Mouse (Mus musculus) kidney, adult 8-10 months (tissue): ENCODE data around the gene Vrk3.
A peak's percentile ranks its signal among the peaks of the same experiment; 100 is the strongest.

Experiments used
- DNase-seq, 2 experiments: peaks; one replicate each; pipeline ENCODE4 v3.0.0; 2022

Gene Vrk3

GRCm38 (mm10) chr7:44770046-44770578 is 21.9 kb downstream of the Vrk3 start:
- peak; percentile 50 to 78 for DNase-seq

GRCm38 (mm10) chr7:44772591-44773204 is 24.5 kb downstream of the Vrk3 start:
- DNase-seq: no peak

- no peak for DNase-seq
These were observed 28.8 kb downstream of the Vrk3 start for GRCm38 (mm10) chr7:44776849-44777498.

GRCm38 (mm10) chr7:44780101-44780500 is 31.9 kb downstream of the Vrk3 start:
- no peak for DNase-seq

GRCm38 (mm10) chr7:44789531-44789930 is 41.3 kb downstream of the Vrk3 start:
- no peak for DNase-seq

GRCm38 (mm10) chr7:44790066-44790465 is 41.9 kb downstream of the Vrk3 start:
- DNase-seq: no peak

- DNase-seq: no peak
These were observed 44.6 kb downstream of the Vrk3 start for GRCm38 (mm10) chr7:44792781-44793180.

GRCm38 (mm10) chr7:44808927-44809326 is 60.7 kb downstream of the Vrk3 start:
- DNase-seq: no peak

GRCm38 (mm10) chr7:44809466-44809865 is 61.3 kb downstream of the Vrk3 start:
- no peak for DNase-seq

- DNase-seq: no peak
These were observed 62.2 kb downstream of the Vrk3 start for GRCm38 (mm10) chr7:44810365-44810764.

- DNase-seq: no peak
These were observed 62.8 kb downstream of the Vrk3 start for GRCm38 (mm10) chr7:44810819-44811557.

GRCm38 (mm10) chr7:44812651-44813325 is 64.6 kb downstream of the Vrk3 start:
- no peak for DNase-seq

- DNase-seq: no peak
These were observed 65.8 kb downstream of the Vrk3 start for GRCm38 (mm10) chr7:44813985-44814384.

- no peak for DNase-seq
These were observed 66.2 kb downstream of the Vrk3 start for GRCm38 (mm10) chr7:44814423-44814822.

- peak in 1 of 2 experiments; percentile 18 for DNase-seq
These were observed 66.8 kb downstream of the Vrk3 start for GRCm38 (mm10) chr7:44814952-44815553.

- DNase-seq: peak; percentile 99
These were observed 67.7 kb downstream of the Vrk3 start, which contains the start of the genes Nup62 and Il4i1 for GRCm38 (mm10) chr7:44815721-44816469. Gene Nup62, plus strand, starts transcription at chr7:44816088. Gene Il4i1, plus strand, starts transcription at chr7:44816387.

GRCm38 (mm10) chr7:44816470-44817021 is 68.3 kb downstream of the Vrk3 start, which contains the start of gene Atf5:
Gene Atf5, minus strand, starts transcription at chr7:44816658.
- DNase-seq: peak in 1 of 2 experiments; percentile 50

GRCm38 (mm10) chr7:44817441-44817840 is 69.2 kb downstream of the Vrk3 start:
- no peak for DNase-seq

GRCm38 (mm10) chr7:44818164-44818563 is 70.0 kb downstream of the Vrk3 start:
- peak in 1 of 2 experiments; percentile 0 for DNase-seq

GRCm38 (mm10) chr7:44818751-44819235 is 70.6 kb downstream of the Vrk3 start:
- DNase-seq: peak in 1 of 2 experiments; percentile 9

GRCm38 (mm10) chr7:44819391-44819790 is 71.2 kb downstream of the Vrk3 start:
- peak in 1 of 2 experiments; percentile 0 for DNase-seq
